Mouse (Mus musculus) lung, embryonic 16.5 days (tissue): Measurements from ENCODE around the gene Doc2a. TPM values are rescaled to one million over a fixed set of nuclear protein-coding genes. Genes with fewer than 3 reads are reported as not detected.

Experiments used
- ATAC-seq: fragments of 200-750 bp; cut with Nextera tagmentation; 2 replicates; pipeline ENCODE4 v1.8.0; 2017; ENCODE audit warnings: low read depth, mild to moderate bottlenecking, moderate library complexity
- H3K27ac ChIP-seq: fragments of 300-500 bp; sonication (generic); 2 replicates; pipeline ENCODE4 v1.5.1; 2014; ENCODE audit warnings: mild to moderate bottlenecking, control low read depth, low read length
- H3K27me3 ChIP-seq: fragments of 300-500 bp; sonication (generic); 2 replicates; pipeline ENCODE4 v1.6.1; 2014; ENCODE audit warnings: low read depth, low read length, mixed read lengths; ENCODE audit not compliant: control insufficient read depth, insufficient read depth
- H3K36me3 ChIP-seq: fragments of 300-500 bp; sonication (generic); 2 replicates; pipeline ENCODE4 v1.6.1; 2014; ENCODE audit warnings: low read length; ENCODE audit not compliant: control insufficient read depth, insufficient read depth
- H3K4me1 ChIP-seq: fragments of 300-500 bp; sonication (generic); replicated peaks from 2 replicates; pipeline ENCODE4 v1.6.1; 2014; ENCODE audit warnings: low read length, mixed read lengths; ENCODE audit not compliant: control insufficient read depth, insufficient read depth
- H3K4me2 ChIP-seq: fragments of 300-500 bp; sonication (generic); 2 replicates; pipeline ENCODE4 v1.6.1; 2014; ENCODE audit warnings: low read depth, low read length, control low read depth
- H3K4me3 ChIP-seq: fragments of 300-500 bp; sonication (generic); 2 replicates; pipeline ENCODE4 v1.5.1; 2014; ENCODE audit warnings: mild to moderate bottlenecking, low read length, control low read depth
- H3K9ac ChIP-seq: fragments of 300-500 bp; sonication (generic); 2 replicates; pipeline ENCODE4 v1.6.1; 2014; ENCODE audit warnings: low read length, control low read depth
- H3K9me3 ChIP-seq: fragments of 300-500 bp; sonication (generic); 2 replicates; pipeline ENCODE4 v1.6.1; 2016; ENCODE audit warnings: low read length; ENCODE audit not compliant: control insufficient read depth
- WGBS: fragments of 180-500 bp; shearing (Covaris S2); extraction: QIAGEN DNeasy Blood & Tissue Kit; methylation state at CpG from one replicate; pipeline ENCODE4 v1.1.7; 2014; 5-methylcytosine and 5-hydroxymethylcytosine counted together
- polyA plus RNA-seq: library from polyadenylated mRNA; unstranded; fragments of >200 nt; fragmentation: Nextera tagmentation; extraction: Ambion mirVana; gene quantifications from 2 replicates; pipeline ENCODE4 v1.2.1, GENCODE M21; 2015

The Doc2a gene
- polyA plus RNA-seq, 1 experiment from 2014 or later, result 0.49 TPM

DNA sequence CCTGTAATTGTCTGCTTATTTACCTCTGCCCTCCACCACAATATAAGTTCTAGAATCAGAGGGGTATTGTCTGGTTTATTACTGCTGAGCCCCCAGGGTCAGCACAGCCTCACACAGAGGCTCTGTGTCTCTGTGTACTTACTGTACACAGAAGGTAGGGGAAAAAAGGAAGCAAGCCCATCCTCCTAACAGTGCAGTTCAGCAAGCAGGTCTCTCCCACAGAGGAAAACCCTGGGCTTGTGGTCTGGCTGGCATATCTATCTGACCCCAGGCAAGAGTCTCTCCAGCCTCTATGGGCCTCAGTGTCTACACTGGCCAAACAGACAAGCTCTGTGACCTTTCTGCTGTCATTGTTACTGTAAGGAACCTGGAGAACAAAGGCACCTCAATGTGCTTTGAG is 43.5 kb upstream of the Doc2a start:
- no peak overlapping the region for H3K4me3 ChIP-seq
- peaks cover 2% of the 10 kb centered on the region; the same call in 1 of the 2 replicates for H3K36me3 ChIP-seq
- H3K4me2 ChIP-seq, result no peak overlapping the region
- H3K27me3 ChIP-seq, result no peaks in the 10 kb centered on the region
- no peak for ATAC-seq
- H3K4me1 ChIP-seq, result peaks cover 32% of the 10 kb centered on the region
- no peaks in the 10 kb centered on the region for H3K9me3 ChIP-seq
- H3K9ac ChIP-seq, result no peak overlapping the region
- no peak overlapping the region for H3K27ac ChIP-seq

DNA sequence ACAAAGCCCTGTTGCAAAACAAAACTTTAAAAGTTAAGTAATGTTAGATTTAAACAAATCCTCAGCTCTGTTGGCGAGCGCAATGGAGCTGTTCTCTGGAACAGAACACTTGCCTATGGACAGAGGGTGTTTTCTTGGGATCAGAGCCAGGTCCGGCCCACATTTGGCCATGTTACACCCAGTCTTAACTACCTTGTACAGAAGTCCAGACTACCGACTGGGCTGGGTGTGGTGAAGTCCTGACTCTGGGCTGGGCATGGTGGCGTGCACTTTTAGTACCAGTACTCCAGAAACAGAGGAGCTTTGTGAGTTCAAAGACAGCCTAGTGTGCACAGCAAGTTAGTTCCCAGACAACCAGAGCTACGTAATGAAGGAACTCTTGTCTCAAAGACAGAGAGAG is 40.3 kb upstream of the Doc2a start:
- peak overlapping the region; percentile 20; the same call in 1 of the 2 replicates for H3K27ac ChIP-seq

DNA sequence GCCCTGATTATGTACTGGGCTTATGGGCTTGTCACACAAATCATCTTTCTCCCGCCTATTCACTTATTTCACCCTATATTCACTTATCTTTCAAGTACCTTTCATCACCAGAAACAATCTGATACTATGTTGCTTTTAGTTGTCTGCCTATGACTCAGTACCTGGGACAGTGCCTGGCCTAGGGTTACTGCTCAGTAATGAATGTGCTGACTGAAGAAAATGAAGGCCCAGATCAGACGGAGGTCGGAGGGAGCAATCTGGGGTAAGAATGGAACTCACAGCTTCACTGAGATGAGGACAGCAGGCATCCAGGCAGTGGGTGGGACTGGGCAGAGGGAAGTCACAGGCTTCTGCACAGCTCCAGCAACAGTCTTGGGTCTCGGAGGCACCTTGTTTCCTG is 39.8 kb upstream of the Doc2a start:
- peak overlapping the region; percentile 87 for H3K4me2 ChIP-seq
- no peak for ATAC-seq
- no peaks in the 10 kb centered on the region for H3K27me3 ChIP-seq
- WGBS, result 59% methylated on average over 4 of the region's 4 CpGs
- peak overlapping the region; percentile 3; the same call in 1 of the 2 replicates for H3K9ac ChIP-seq
- H3K4me3 ChIP-seq, result no peak overlapping the region; the same call in 1 of the 2 replicates
- H3K36me3 ChIP-seq, result peaks cover 2% of the 10 kb centered on the region; the same call in 1 of the 2 replicates
- no peaks in the 10 kb centered on the region for H3K9me3 ChIP-seq
- H3K4me1 ChIP-seq, result peaks cover 21% of the 10 kb centered on the region
- H3K27ac ChIP-seq, result peak overlapping the region; percentile 20; the same call in 1 of the 2 replicates

More for the DNA sequence above, 40.3 kb upstream of the Doc2a start:
- Histone ChIP-seq H3K4me1 (peaks cover 21% of the 10 kb centered on the region), H3K4me2 (no peak overlapping the region; the same call in 1 of the 2 replicates), H3K9ac (no peak overlapping the region; the same call in 1 of the 2 replicates), H3K4me3 (no peak overlapping the region), H3K9me3 (no peaks in the 10 kb centered on the region), H3K36me3 (peaks cover 2% of the 10 kb centered on the region; the same call in 1 of the 2 replicates), H3K27me3 (no peaks in the 10 kb centered on the region)
- WGBS, result 43% methylated on average over 6 of the region's 6 CpGs
- ATAC-seq, result peak; percentile 43; the same call in 1 of the 2 replicates

DNA sequence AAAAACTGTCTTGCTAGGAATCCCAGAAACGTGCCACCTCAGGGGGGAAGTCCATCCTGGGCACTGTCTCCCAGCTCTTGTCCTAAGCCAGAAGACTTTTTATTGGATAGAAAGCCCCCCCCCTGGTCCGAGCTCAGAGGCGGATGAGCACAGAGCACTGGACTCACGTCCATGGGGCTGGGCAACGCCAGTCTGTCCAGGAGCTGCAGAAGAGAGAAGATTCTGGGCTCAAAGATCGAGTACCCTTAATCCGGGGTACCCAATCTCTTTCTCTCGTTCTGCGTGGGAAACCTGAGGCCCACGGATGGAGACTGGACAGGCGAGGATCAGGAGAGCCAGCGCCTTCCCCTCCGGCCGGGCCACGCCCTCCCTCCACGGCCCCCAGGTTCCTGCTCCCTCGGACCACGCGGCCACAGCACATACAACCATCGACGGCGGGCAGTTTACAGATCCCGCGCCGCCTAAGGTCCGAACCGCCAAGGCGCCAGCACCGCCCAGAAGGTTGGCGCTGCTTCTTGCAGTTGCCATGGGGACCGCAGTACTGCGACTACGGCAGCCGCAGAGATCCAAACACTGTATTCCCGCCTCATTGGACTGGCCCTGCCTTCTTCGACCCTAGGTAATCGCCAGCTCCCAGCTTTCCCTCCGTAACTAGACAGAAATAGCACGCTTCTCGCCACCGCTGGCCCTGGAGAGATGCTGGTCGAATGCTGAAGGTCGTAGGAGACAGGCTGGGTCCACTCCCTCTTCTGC is 38.3 kb upstream of the Doc2a start:
- under 1% methylated on average over 43 of the region's 43 CpGs for WGBS
- Histone ChIP-seq H3K4me2 (peak overlapping the region; percentile 87), H3K9ac (peak overlapping the region; percentile 83), H3K4me3 (peak overlapping the region; percentile 74), H3K9me3 (no peaks in the 10 kb centered on the region), H3K27me3 (no peaks in the 10 kb centered on the region), H3K27ac (peak overlapping the region; percentile 74), H3K4me1 (peaks cover 22% of the 10 kb centered on the region), H3K36me3 (peaks cover 2% of the 10 kb centered on the region; the same call in 1 of the 2 replicates)
- ATAC-seq, result peak; percentile 95

DNA sequence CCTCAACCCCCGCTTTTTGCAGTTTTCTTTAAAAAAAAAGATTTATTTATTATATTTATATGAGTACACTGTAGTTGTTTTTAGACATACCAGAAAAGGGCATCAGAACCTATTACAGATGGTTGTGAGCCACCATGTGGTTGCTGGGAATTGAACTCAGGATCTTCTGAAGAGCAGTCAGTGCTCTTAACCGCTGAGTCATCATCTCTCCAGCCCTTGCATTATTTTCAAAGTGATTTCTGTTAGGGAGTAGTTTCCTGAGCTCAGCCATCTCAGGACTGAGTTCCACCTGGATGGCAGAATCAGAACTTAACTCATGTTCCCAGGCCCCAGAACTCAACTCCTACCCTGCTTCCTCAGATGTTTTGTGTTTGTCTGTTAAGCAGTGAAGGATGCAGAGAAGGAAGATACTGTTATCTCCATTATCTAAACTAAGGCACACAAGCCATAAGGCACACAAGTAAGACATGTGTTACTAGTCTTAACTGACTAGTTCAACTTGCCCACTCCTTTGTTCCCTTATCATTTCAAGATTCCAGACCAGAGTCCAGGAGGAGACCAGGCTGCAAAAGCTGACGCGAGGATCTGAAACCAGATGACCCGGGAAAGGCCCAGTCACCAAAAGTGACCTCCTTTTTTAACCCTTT is 37.4 kb upstream of the Doc2a start:
- Histone ChIP-seq H3K36me3 (peaks cover 2% of the 10 kb centered on the region; the same call in 1 of the 2 replicates), H3K27ac (no peak overlapping the region), H3K4me2 (peak overlapping the region; percentile 87), H3K9me3 (no peaks in the 10 kb centered on the region), H3K9ac (no peak overlapping the region; the same call in 1 of the 2 replicates), H3K4me3 (no peak overlapping the region; the same call in 1 of the 2 replicates), H3K27me3 (no peaks in the 10 kb centered on the region), H3K4me1 (peaks cover 23% of the 10 kb centered on the region)
- ATAC-seq, result no peak
- 45% methylated on average over 5 of the region's 5 CpGs for WGBS

DNA sequence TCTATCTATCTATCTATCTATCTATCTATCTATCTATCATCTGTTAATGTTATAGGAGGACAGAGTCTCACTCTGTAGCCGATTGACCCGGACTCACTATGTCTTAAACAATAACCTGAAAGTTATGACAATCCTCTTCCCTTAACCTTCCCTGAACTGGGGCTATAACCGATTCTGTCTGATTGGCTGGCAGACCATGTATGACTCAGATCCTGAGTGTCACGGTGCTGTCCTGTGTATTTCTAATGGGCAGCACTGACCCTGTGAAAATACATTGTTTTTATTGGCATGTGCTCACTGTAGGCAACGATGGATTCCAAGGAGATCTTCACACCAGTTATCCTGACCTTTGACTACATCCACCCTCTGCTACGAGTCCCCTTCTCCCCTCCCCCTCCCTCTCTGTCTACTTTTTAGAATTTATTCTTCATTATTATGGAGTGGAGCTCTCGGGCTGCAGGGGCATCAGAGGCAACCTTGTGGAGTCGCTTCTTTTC is 31.4 kb upstream of the Doc2a start:
- H3K4me1 ChIP-seq, result 0 out of 2 replicates have a peak, but pooled peaks cover 2% of the 10 kb centered on the region
- no peak overlapping the region for H3K4me3 ChIP-seq
- no peak overlapping the region for H3K4me2 ChIP-seq
- H3K36me3 ChIP-seq, result no peaks in the 10 kb centered on the region
- H3K27ac ChIP-seq, result no peak overlapping the region
- WGBS, result 50% methylated on average over 8 of the region's 8 CpGs
- no peaks in the 10 kb centered on the region for H3K27me3 ChIP-seq
- ATAC-seq, result no peak
- no peak overlapping the region for H3K9ac ChIP-seq
- no peaks in the 10 kb centered on the region for H3K9me3 ChIP-seq

DNA sequence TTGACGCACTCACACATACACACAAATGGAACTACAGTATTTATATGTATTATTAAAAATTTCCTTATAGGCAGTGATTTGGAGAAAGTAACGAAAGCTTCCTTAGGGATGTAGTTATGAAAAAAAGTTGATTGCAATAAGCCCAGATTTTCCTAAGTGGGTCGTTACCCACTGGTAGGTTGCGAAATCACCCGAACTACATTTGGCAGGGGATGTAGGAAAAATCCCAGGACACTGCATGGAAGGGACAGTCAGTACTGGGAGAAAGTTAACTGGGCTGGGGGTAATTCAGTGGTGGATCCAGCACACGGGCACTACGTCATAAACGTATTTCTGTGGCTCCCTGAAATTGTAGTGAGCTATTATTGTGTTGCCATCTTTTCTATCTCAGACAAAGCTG is 30.7 kb upstream of the Doc2a start:
- Histone ChIP-seq H3K27ac (no peak overlapping the region), H3K4me3 (no peak overlapping the region), H3K9ac (no peak overlapping the region), H3K27me3 (no peaks in the 10 kb centered on the region), H3K9me3 (no peaks in the 10 kb centered on the region), H3K4me1 (0 out of 2 replicates have a peak, but pooled peaks cover 2% of the 10 kb centered on the region), H3K4me2 (no peak overlapping the region), H3K36me3 (no peaks in the 10 kb centered on the region)
- ATAC-seq, result peak; percentile 56; the same call in 1 of the 2 replicates
- WGBS, result 66% methylated on average over 8 of the region's 8 CpGs

DNA sequence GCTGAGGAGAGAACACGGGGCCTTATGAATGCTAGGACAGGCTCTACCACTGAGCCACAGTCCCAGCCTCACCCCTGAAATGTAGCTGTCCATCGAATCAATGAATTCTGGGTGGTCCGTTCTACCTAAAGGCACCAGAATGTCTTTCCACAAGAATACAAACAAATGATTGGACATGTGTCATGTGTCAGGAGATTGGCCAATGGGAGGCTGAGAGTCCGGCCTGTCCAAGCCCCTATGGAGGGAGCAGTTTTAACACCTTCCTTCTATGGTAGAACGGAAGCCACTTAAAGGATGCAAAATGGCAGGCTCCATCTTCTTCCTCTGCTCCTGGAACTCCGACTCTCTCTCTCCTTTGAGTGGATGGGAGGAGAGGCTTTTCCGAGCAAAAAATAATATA is 29.6 kb upstream of the Doc2a start:
- H3K27ac ChIP-seq, result no peak overlapping the region
- H3K4me1 ChIP-seq, result 0 out of 2 replicates have a peak, but pooled peaks cover 2% of the 10 kb centered on the region
- H3K9me3 ChIP-seq, result no peaks in the 10 kb centered on the region
- no peaks in the 10 kb centered on the region for H3K36me3 ChIP-seq
- ATAC-seq, result no peak
- H3K4me2 ChIP-seq, result no peak overlapping the region
- H3K27me3 ChIP-seq, result no peaks in the 10 kb centered on the region; the same call in 1 of the 2 replicates
- H3K9ac ChIP-seq, result no peak overlapping the region
- no peak overlapping the region for H3K4me3 ChIP-seq
- WGBS, result 65% methylated on average over 7 of the region's 7 CpGs

DNA sequence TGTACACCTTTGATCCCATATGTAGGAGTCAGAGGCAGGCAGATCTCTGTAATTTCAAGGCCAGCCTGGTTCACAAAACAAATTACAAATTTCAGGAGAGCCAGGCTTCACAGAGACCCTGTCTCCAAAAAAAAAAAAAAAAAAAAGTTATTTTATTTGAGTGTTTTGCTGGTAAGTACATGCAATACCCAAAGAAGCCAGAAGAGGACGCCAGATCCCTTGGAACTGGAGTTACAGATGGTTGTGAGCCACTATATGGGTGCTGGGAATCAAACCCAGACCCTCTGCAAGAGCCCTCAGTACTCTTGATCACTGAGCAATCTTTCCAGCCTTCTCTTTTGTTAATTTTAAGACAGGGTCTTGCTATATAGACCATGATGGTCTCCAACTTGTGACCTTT is 28.4 kb upstream of the Doc2a start:
- H3K4me3 ChIP-seq, result no peak overlapping the region
- peaks cover 6% of the 10 kb centered on the region; the same call in 1 of the 2 replicates for H3K4me1 ChIP-seq
- ATAC-seq, result no peak
- H3K36me3 ChIP-seq, result no peaks in the 10 kb centered on the region
- H3K27ac ChIP-seq, result no peak overlapping the region
- H3K9me3 ChIP-seq, result no peaks in the 10 kb centered on the region
- peaks cover 8% of the 10 kb centered on the region for H3K27me3 ChIP-seq
- no peak overlapping the region for H3K4me2 ChIP-seq
- H3K9ac ChIP-seq, result no peak overlapping the region
- 29% methylated on average over 1 of the region's 1 CpGs for WGBS
